Mouse (Mus musculus): Measurements from ENCODE around the gene Sass6. TPM values are rescaled to one million over a fixed set of nuclear protein-coding genes. Genes with fewer than 3 reads are reported as not detected.
"Not testable (repeated sequence)": the region's sequence is repeated elsewhere in the genome, so short reads cannot be mapped to it uniquely, and the experiment has no call there.

Sass6 gene
- polyA plus RNA-seq (2014; fragmentation: Nextera tagmentation; extraction: Ambion mirVana): 36.0 and 37.5 TPM in 2 replicates

GRCm38 (mm10) chr3:116594728-116595602, at the start of gene Sass6:
Gene Sass6, plus strand, starts transcription at chr3:116594982.
- peak; percentile 98 for ATAC-seq (ENCODE audit: low FRiP score)
- Histone ChIP-seq H3K9ac (ENCODE audit: low read length) (peak within 1 kb of the TSS; percentile 82), H3K9me3 (ENCODE audit: control insufficient read depth, low read length) (no peaks in the 10 kb centered on the region), H3K36me3 (ENCODE audit: control insufficient read depth, insufficient read depth, low read length) (peaks cover 5% of the 10 kb centered on the region), H3K4me1 (ENCODE audit: control insufficient read depth, insufficient read depth, low read length) (peaks cover 3% of the 10 kb centered on the region), H3K4me3 (ENCODE audit: low read depth, low read length) (peak within 1 kb of the TSS; percentile 59), H3K27me3 (ENCODE audit: control insufficient read depth, insufficient read depth, low read length) (no peaks in the 10 kb centered on the region), H3K27ac (ENCODE audit: low read depth, low read length) (peak within 1 kb of the TSS; percentile 69; the same call in 1 of the 2 replicates), H3K4me2 (peak within 1 kb of the TSS; percentile 64)
- under 1% methylated on average over 65 of the region's 65 CpGs for WGBS
- peak; percentile 100 for DNase-seq (ENCODE audit: low spot score, missing footprints)

- WGBS: 91% methylated on average over 5 of the region's 5 CpGs
- Histone ChIP-seq H3K4me1 (ENCODE audit: control insufficient read depth, insufficient read depth, low read length) (no peaks in the 10 kb centered on the region), H3K36me3 (ENCODE audit: control insufficient read depth, insufficient read depth, low read length) (peaks cover 4% of the 10 kb centered on the region; the same call in 1 of the 2 replicates), H3K4me3 (ENCODE audit: low read depth, low read length) (no peak overlapping the region), H3K9me3 (ENCODE audit: control insufficient read depth, low read length) (no peaks in the 10 kb centered on the region), H3K9ac (ENCODE audit: low read length) (no peak overlapping the region), H3K4me2 (no peak overlapping the region), H3K27ac (ENCODE audit: low read depth, low read length) (no peak overlapping the region), H3K27me3 (ENCODE audit: control insufficient read depth, insufficient read depth, low read length) (no peaks in the 10 kb centered on the region)
- no peak for DNase-seq (ENCODE audit: low spot score, missing footprints)
- ATAC-seq (ENCODE audit: low FRiP score): no peak
Measured at GRCm38 (mm10) chr3:116547430-116547829, 47.4 kb upstream of the Sass6 start.

DNA sequence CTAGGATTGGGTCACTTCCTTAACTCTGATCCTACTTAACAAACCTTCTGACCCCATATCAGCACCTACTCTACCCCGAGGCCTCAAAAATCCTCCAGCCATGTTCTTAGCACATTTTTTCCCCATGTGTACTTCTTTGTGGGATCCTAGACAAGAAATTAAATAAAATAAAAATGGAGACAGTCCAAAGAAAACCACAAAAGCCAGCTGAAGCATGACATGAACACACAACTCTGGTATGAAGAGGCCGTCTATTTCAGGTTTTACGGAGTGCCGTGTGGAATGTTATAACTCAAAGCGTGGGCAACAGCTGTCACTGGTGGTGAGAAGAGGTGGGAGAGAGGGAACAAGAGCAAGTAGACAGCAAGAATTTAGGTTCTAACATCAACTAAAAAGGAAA, 43.4 kb upstream of the Sass6 start:
- ATAC-seq (ENCODE audit: low FRiP score) (no peak), DNase-seq (ENCODE audit: low spot score, missing footprints) (no peak)
- Histone ChIP-seq H3K4me1 (ENCODE audit: control insufficient read depth, insufficient read depth, low read length) (no peaks in the 10 kb centered on the region), H3K9ac (ENCODE audit: low read length) (no peak overlapping the region), H3K4me2 (no peak overlapping the region), H3K4me3 (ENCODE audit: low read depth, low read length) (no peak overlapping the region), H3K27ac (ENCODE audit: low read depth, low read length) (no peak overlapping the region), H3K27me3 (ENCODE audit: control insufficient read depth, insufficient read depth, low read length) (no peaks in the 10 kb centered on the region), H3K36me3 (ENCODE audit: control insufficient read depth, insufficient read depth, low read length) (peaks cover 4% of the 10 kb centered on the region; the same call in 1 of the 2 replicates), H3K9me3 (ENCODE audit: control insufficient read depth, low read length) (no peaks in the 10 kb centered on the region)
- WGBS: 95% methylated on average over 5 of the region's 5 CpGs

- DNase-seq (ENCODE audit: low spot score, missing footprints): not testable (repeated sequence)
Measured at GRCm38 (mm10) chr3:116561315-116561714, 33.5 kb upstream of the Sass6 start.

DNA sequence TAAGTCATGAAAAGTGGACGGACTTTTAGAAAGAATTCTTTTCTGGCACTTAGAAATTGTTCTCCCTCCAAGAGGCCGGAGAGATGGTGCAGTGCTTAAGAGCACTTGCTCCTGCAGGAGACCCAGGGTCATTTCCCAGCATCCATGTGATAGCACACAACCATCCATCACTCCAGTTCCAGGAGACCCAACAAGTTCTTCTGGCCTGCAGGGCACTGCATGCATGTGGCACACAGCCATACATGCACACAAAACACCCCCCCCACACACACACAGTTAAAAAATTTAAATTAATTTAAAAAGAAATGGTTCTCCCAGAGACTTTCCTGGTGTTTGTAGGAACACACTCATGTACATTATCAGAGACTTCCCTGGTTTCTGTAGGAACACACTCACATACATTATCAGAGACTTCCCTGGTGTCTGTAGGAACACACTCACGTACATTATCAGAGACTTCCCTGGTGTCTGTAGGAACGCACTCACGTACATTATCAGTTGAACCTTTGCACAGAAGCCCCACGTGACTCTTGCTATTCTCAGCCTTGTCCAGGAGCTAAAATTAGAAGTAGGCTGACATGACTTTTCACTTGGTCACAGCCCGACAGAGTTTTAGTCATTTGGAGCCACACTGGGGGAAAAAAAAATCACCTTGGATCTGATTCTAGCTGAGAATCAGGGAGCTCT, 32.2 kb upstream of the Sass6 start, which contains the start of gene Lrrc39:
Lrrc39 (plus strand) TSS at position 566 of the 687 bp plus-strand sequence.
- Histone ChIP-seq H3K9ac (ENCODE audit: low read length) (no peak within 1 kb of the TSS), H3K4me3 (ENCODE audit: low read depth, low read length) (no peak within 1 kb of the TSS), H3K4me2 (no peak within 1 kb of the TSS), H3K9me3 (ENCODE audit: control insufficient read depth, low read length) (no peaks in the 10 kb centered on the region), H3K27me3 (ENCODE audit: control insufficient read depth, insufficient read depth, low read length) (no peaks in the 10 kb centered on the region), H3K4me1 (ENCODE audit: control insufficient read depth, insufficient read depth, low read length) (no peaks in the 10 kb centered on the region), H3K27ac (ENCODE audit: low read depth, low read length) (no peak within 1 kb of the TSS), H3K36me3 (ENCODE audit: control insufficient read depth, insufficient read depth, low read length) (no peaks in the 10 kb centered on the region)
- 87% methylated on average over 7 of the region's 7 CpGs for WGBS
- ATAC-seq (ENCODE audit: low FRiP score) (no peak), DNase-seq (ENCODE audit: low spot score, missing footprints) (no peak)

More at GRCm38 (mm10) chr3:116561315-116561714, 33.5 kb upstream of the Sass6 start:
- H3K9ac ChIP-seq (ENCODE audit: low read length); H3K4me3 ChIP-seq (ENCODE audit: low read depth, low read length); H3K27ac ChIP-seq (ENCODE audit: low read depth, low read length); H3K9me3 ChIP-seq (ENCODE audit: control insufficient read depth, low read length); H3K27me3 ChIP-seq (ENCODE audit: control insufficient read depth, insufficient read depth, low read length); H3K4me2 ChIP-seq; ATAC-seq (ENCODE audit: low FRiP score); H3K36me3 ChIP-seq (ENCODE audit: control insufficient read depth, insufficient read depth, low read length); H3K4me1 ChIP-seq (ENCODE audit: control insufficient read depth, insufficient read depth, low read length): not testable (repeated sequence)
- WGBS: 97% methylated on average over 13 of the region's 14 CpGs

GRCm38 (mm10) chr3:116563095-116563492, 31.7 kb upstream of the Sass6 start:
- H3K4me2 ChIP-seq: no peak overlapping the region
- no peak overlapping the region for H3K9ac ChIP-seq (ENCODE audit: low read length)
- no peak overlapping the region for H3K4me3 ChIP-seq (ENCODE audit: low read depth, low read length)
- no peak for DNase-seq (ENCODE audit: low spot score, missing footprints)
- ATAC-seq (ENCODE audit: low FRiP score): no peak
- no peaks in the 10 kb centered on the region for H3K9me3 ChIP-seq (ENCODE audit: control insufficient read depth, low read length)
- H3K27me3 ChIP-seq (ENCODE audit: control insufficient read depth, insufficient read depth, low read length): no peaks in the 10 kb centered on the region
- no peaks in the 10 kb centered on the region for H3K4me1 ChIP-seq (ENCODE audit: control insufficient read depth, insufficient read depth, low read length)
- H3K36me3 ChIP-seq (ENCODE audit: control insufficient read depth, insufficient read depth, low read length): no peaks in the 10 kb centered on the region
- WGBS: 84% methylated on average over 7 of the region's 7 CpGs
- H3K27ac ChIP-seq (ENCODE audit: low read depth, low read length): no peak overlapping the region

DNA sequence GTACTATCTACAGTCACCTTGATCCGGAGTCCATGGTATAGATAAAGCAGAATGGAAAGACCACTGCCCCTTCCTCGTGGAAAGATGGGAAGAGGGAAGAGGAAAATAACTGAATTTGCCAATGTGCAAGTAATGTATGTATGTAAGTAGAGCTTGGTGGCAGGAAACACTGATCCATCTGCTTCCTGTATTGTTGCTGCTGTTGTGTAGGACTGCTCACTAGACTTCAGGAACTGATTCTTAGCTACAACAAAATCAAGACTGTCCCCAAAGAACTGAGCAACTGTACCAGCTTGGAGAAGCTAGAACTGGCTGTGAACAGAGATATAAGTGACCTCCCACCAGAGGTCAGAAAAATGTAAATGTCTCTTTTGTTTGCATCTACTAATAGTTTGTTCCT, 24.2 kb upstream of the Sass6 start:
- H3K9ac ChIP-seq (ENCODE audit: low read length): no peak overlapping the region
- no peaks in the 10 kb centered on the region for H3K9me3 ChIP-seq (ENCODE audit: control insufficient read depth, low read length)
- no peak overlapping the region for H3K4me3 ChIP-seq (ENCODE audit: low read depth, low read length)
- H3K27ac ChIP-seq (ENCODE audit: low read depth, low read length): no peak overlapping the region
- no peak for ATAC-seq (ENCODE audit: low FRiP score)
- DNase-seq (ENCODE audit: low spot score, missing footprints): no peak
- no peak overlapping the region for H3K4me2 ChIP-seq
- no peaks in the 10 kb centered on the region for H3K27me3 ChIP-seq (ENCODE audit: control insufficient read depth, insufficient read depth, low read length)
- no peaks in the 10 kb centered on the region for H3K4me1 ChIP-seq (ENCODE audit: control insufficient read depth, insufficient read depth, low read length)
- H3K36me3 ChIP-seq (ENCODE audit: control insufficient read depth, insufficient read depth, low read length): no peaks in the 10 kb centered on the region
- WGBS: 70% methylated on average over 2 of the region's 2 CpGs

DNA sequence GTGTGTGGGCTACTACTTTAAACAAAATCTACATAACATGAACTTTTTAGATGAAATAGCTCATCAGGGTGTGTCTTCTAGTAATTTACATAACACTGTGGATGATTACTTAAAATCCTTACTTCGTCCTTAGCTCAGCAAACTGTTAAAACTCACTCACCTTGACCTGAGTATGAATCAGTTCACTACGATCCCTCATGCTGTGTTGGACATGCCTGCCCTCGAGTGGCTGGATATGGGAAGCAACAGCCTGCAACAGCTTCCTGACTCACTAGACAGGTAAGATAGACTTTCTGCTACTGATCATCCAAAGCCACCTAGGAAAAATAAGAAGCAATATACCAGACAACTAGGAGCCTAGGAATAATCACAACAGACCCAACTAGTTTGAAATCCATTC, 17.5 kb upstream of the Sass6 start:
- Histone ChIP-seq H3K9ac (ENCODE audit: low read length) (no peak overlapping the region), H3K4me3 (ENCODE audit: low read depth, low read length) (no peak overlapping the region), H3K4me1 (ENCODE audit: control insufficient read depth, insufficient read depth, low read length) (no peaks in the 10 kb centered on the region), H3K9me3 (ENCODE audit: control insufficient read depth, low read length) (no peaks in the 10 kb centered on the region), H3K36me3 (ENCODE audit: control insufficient read depth, insufficient read depth, low read length) (peaks cover 3% of the 10 kb centered on the region; the same call in 1 of the 2 replicates), H3K27me3 (ENCODE audit: control insufficient read depth, insufficient read depth, low read length) (no peaks in the 10 kb centered on the region), H3K27ac (ENCODE audit: low read depth, low read length) (no peak overlapping the region), H3K4me2 (no peak overlapping the region)
- ATAC-seq (ENCODE audit: low FRiP score) (no peak), DNase-seq (ENCODE audit: low spot score, missing footprints) (no peak)
- 74% methylated on average over 3 of the region's 3 CpGs for WGBS

DNA sequence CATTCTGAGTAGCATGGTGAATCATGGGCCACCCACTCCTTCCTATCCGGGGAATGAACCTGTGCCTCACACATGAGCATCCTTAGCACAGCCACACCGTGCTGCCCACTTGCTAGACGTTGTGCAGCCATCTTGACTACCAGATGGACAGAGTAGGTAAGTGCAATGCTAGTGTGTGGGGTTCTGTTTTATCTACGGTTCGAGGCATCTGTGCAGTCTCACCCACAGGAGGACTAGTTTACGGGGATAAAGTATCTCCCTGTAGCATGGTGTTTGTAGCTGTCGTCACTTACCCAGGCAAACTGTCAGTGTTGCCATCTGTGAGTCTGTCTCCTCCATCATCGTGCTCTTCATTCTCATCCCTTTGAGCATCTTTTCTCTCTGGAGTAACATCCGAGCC, 12.6 kb upstream of the Sass6 start:
- ATAC-seq (ENCODE audit: low FRiP score): no peak
- no peaks in the 10 kb centered on the region for H3K9me3 ChIP-seq (ENCODE audit: control insufficient read depth, low read length)
- whole genome bisulfite sequencing: 98% methylated on average over 9 of the region's 9 CpGs
- peaks cover 16% of the 10 kb centered on the region for H3K36me3 ChIP-seq (ENCODE audit: control insufficient read depth, insufficient read depth, low read length)
- no peak overlapping the region for H3K4me2 ChIP-seq
- H3K4me1 ChIP-seq (ENCODE audit: control insufficient read depth, insufficient read depth, low read length): no peaks in the 10 kb centered on the region
- no peaks in the 10 kb centered on the region for H3K27me3 ChIP-seq (ENCODE audit: control insufficient read depth, insufficient read depth, low read length)
- no peak overlapping the region for H3K27ac ChIP-seq (ENCODE audit: low read depth, low read length)
- no peak overlapping the region for H3K4me3 ChIP-seq (ENCODE audit: low read depth, low read length)
- DNase-seq (ENCODE audit: low spot score, missing footprints): no peak
- H3K9ac ChIP-seq (ENCODE audit: low read length): no peak overlapping the region
